Mouse (Mus musculus) 416B (cell line): ENCODE measurements around the gene Dok4.

Experiments
- DNase-seq: peaks from one replicate; pipeline ENCODE4 v3.0.0; 2011; ENCODE audit warnings: low read depth

The Dok4 gene

DNA sequence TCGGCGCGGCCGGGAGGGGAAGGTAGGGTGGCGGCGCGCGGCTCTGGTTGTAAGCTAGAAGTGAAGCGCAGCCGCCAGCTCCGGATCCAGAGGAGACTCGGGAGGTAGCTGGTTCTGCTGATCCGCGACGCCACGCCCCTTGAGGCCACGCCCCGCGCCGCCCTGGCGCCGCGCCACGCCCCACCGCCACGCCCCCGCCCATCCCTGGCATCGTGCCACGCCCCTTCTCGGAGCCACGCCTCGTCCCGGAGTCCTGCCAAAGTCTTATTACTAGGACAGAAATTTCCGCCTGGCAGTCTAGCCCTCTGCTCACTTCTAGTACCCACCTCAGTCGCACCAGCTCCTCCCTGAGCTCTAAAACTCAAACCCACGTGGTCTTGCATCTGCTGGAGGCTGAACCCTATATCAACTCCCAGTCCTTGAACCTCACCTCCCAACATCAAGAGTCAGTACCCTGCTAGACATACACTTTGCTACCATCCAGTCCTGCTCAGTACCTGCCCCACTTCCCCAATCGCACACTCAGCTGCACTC is at the start of gene Dok4:
Gene Dok4, minus strand, starts transcription at position 134 of the 534 bp plus-strand sequence.
- peak; percentile 87 for DNase-seq

DNA sequence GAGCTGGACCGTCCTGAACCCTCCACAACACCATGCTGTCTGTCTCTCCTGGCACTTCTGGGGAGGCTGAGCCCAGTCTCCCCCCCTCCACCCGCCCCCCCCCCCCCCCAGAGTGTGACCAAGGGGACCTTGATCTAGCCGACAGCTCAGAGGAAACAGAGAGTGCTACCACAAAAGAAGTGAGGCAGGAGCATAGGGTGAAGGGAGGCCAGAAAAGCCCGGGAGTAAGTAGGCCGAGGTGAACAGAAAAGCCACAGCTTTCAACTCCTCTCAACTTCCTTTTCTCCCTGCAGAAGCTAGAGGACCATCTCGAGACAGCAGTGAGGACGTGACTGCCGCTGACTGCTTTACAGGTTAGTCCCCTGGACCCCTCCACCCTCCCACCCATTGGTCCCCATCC is 47.3 kb upstream of the Dok4 start, which contains the start of gene Adgrg5:
Gene Adgrg5, plus strand, starts transcription at position 290 of the 400 bp plus-strand sequence.
- peak; percentile 59 for DNase-seq

DNA sequence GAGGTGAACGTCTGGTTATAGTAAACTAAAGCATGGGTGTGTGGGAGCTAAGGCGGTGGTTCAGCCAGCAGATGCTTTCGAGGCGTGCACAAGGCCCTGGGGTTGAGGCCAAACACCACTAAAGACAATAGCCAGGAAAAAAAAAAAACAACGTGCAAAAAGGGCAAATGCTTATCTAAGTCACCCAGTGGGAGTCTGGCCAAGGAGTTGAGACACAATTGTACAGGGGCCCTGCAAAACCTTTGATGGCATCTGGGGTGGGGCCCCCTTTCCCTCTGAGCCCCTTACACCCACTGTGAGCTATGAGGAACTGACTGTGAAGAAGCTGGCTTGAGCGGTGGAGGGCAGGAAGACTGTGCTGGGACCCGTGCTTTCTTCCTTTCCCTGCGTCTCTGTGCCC is 46.5 kb upstream of the Dok4 start:
- no peak for DNase-seq

DNA sequence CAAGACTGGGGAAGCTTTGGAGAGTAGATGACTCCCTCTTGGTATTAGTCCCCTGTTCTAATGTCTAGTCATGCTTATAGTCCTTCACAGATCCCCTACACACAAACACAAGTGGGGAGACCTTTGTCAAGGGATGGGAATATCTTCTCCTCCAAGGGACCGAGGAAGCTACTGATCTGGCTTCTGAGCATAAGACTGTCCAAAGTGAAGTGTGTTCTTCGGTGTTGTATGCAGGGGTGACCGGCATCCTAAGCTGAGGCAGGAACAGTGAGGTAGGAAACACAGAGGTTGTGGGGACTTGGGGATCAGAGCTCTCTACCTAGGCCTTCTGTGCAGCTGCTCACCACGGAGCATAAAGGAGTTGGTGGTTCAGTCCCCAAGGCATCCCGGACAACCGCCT is 46.0 kb upstream of the Dok4 start:
- DNase-seq, result no peak

DNA sequence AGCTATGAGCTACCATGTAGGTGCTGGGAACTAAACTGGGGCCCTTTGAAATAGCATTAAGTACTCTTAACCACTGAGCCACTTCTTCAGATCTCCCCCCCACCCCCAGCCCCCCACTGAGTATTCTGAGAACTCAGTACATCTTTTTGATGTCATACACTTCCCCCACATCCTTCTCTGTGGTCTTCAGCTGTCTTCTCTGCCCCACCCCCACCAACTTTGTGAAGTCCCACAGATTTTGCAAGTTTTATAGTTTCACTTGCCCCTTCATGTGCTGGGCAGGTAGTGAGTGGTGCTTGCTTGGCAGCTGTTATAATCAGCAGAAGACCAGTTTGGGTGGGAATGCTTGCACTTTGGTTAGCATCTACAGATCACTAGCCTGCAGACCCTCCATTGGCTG is 43.1 kb upstream of the Dok4 start:
- DNase-seq, result no peak

DNA sequence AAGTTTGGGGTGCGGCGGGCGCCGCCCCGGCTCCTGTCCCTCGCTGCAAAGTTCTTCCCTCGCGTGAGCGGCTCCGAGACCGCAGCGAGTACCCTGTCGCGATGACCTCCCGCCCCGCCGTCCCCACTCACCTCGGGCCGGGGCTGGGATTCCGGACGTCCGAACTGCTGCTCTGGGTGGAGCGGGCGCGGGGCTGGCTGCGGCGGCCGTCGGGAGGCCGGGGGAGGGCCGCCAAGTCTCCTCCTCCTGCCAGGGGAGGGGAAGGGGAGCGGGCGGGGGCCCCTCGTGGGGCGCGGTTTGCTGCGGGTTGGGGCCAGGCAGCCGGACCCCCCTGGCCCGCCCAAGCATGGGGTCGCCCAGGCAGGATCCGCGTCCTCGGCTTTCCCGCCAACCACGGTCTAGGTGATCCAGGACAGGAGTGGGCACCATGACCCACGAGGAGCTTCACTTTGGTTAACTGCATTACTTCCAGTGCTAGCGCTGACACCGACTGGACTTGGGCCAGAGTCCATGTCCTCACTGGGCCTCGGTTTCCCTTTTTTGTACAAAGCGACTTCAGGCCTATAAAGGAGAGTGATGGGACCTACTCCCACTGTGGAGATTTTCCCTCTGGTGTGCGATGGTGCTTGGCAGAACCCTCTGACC is 41.8 kb upstream of the Dok4 start, which contains the start of gene Ccdc102a:
Gene Ccdc102a, minus strand, starts transcription at position 248 of the 645 bp plus-strand sequence.
- no peak for DNase-seq

DNA sequence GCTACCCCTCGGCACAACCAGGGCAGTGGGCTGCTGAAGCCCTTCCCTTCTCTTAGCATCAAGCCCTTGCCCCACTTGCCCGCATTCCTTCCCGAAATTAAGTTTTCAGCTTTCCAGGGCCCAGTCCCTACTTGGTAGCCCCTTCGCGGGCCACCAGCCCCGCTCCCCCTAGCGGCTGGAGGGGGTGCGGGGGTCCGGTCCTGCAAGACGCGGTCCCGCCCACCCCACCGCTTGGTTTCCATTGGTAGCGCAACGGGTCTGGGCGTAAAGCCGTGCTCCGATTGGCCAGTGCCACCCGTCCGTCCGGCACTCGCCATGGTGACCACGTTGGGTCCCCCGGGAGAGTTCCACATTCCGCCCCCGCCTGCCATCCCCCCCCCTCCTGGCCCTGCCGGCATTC is 41.2 kb upstream of the Dok4 start:
- peak; percentile 80 for DNase-seq

DNA sequence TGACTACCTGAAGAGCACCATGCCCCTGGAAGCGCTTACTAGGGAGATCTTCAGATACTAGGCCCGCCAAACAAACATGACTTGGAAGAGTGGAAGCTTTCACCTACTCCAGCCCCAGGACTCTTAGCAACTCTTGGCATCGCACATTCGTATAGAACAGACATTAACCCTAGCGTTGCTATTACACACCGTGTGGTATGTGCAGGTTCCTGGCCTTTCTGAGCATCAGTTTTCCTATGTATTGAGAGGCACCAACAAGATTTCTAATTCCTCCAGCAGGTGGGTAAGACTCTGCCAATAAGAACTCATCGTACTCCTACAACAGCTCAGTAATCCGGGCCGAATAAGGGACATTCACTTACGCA is 40.8 kb upstream of the Dok4 start:
- no peak for DNase-seq

DNA sequence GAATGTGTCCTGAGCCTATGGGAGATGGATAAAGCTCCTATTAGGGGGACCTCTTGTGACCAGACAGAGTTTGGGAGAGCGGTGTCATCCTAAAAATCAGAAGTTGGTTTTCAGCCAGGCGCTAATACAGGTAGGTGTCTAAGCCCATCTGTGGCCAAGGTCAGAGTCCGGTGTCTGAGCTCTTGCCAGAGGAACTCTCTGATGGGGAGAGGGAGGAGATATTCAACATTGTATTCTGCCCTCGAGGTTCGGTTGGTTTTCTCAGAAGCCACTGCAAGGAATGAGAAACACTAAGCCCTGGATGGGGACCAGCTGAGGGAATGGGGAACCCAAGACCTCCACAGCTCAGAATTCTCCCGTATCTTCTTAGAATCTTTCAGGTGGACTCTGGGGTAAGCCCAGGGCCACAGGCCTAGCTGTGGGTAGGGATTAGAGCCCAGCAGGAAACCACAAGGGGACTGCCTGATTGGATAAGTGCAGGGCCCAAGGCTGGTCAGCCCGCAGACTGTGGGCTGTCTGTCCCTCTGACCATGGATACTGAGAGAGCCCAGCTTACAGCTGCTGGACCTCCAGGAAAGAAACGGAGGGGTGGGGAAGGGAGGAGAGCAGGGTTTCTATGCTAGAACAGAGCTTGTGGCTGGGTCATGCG is 40.3 kb upstream of the Dok4 start:
- peak; percentile 86 for DNase-seq

DNA sequence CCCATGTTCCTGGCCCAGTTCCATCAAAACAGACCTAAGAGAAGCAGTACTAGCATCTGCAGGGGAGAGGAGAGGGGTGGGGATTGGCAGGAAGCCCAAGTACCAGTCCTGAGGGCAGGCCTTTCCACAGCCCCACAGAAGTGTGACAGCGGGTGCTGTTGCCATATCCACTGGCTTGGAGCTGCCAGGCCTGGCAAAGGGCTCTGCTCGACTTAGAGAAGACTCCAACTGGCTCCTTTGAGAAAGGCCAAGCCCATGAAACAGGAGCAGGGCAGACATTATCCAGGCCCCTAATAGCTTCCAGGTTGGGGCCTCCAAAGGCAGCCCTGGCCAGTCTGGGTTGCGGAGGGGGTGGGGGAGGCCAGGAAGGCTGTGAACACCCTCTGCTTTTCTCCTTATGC is 38.6 kb upstream of the Dok4 start:
- DNase-seq, result peak; percentile 61

DNA sequence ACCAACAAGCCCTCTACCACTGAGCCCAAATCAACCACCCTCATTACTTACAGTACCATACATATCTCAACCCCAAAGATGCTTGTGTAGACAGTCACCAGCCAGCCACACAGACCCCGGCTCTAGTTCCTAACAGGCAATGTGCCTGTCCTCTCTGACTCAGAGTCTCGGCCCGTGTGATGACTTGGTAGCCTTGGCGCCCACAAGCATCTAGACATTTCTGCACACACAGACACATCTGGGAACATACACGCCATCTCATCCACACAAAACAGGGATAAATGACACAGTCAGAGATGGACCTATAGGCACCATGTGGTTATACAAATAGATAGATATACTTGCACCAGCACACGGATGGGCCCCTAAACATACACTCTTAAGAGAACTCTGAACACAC is 38.1 kb upstream of the Dok4 start:
- DNase-seq, result no peak

DNA sequence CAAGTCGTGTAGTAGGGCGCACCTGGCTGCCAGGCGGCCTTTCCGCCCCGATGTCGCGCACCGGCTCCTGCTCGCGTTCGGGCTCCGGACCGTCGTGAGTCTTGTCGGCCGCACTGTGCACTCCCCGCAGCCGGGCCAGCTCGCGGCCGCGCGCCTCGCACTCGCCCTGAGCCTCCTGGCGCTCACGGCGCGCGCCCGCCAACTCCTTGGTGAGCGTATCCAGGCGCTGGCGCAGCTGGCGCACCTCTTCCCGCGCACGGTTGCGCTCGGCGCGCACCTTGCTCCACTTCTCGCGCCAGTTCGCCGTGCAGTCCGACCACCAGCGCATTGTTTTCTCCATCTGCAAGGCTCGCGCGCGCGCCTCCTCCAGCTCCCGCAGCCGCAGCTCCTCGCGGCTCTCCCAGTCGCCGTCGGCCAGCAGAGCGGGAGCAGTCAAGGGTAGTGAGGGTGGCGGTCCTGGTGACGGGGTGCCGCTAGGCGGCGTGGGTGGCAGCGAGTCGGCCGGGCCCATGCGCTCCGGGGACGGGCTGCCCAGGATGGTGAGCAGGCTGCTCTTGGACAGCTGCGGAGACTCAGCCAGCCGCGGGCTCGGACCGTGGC is 37.0 kb upstream of the Dok4 start:
- DNase-seq, result no peak

DNA sequence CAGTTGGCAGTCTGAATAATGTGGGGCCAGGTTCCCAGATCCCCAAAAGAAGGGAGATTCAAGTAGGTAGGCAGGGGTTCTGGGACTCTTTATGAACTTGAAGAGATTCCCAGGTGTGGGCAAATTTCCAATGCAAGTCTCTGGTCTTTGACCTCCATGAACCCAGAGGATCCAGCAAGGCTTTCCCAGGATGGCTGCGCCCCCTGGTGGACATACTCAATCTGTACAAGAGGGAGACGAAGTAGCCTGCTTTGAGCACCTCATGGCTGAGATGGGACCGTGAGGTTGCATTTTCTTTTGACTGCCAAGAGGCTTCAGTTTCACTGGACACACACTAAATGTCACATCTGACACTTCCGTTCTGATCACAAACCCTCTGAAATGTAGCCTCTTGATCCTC is 32.7 kb upstream of the Dok4 start:
- peak; percentile 86 for DNase-seq

DNA sequence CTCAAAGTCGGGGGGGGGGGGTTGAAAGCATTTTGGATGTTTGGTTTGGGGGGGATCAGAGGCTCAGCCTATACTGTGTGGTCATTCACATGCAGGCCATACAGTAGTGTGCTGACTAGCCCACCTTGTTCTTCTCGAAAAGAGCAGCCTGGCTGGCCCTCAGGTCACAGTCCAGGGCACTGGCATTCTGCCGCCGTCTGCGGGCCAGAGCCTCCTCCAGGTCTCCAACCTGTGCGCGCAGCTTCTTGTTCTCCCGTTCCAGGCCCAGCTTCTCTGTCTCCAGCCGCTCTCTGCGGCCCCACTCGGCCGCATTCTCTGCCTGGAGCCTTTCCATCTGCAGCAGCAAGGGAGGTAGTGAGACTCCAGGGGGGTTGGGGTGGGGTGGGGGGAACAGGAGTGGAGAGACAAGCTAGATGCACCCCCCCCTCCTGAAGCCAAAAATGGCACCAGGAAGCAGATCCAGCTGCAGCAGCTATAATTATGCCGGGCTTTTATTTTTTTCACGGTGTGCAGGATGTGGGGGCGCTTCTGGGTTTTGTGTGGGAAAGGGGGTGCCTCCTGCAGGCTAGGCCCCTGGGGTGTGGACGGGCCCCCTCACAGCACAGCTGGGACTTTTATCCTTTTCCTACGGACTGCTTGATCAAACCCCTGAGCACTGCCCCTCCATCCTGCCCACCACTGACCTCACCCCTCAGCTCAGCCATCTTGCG is 31.6 kb upstream of the Dok4 start:
- DNase-seq, result no peak

DNA sequence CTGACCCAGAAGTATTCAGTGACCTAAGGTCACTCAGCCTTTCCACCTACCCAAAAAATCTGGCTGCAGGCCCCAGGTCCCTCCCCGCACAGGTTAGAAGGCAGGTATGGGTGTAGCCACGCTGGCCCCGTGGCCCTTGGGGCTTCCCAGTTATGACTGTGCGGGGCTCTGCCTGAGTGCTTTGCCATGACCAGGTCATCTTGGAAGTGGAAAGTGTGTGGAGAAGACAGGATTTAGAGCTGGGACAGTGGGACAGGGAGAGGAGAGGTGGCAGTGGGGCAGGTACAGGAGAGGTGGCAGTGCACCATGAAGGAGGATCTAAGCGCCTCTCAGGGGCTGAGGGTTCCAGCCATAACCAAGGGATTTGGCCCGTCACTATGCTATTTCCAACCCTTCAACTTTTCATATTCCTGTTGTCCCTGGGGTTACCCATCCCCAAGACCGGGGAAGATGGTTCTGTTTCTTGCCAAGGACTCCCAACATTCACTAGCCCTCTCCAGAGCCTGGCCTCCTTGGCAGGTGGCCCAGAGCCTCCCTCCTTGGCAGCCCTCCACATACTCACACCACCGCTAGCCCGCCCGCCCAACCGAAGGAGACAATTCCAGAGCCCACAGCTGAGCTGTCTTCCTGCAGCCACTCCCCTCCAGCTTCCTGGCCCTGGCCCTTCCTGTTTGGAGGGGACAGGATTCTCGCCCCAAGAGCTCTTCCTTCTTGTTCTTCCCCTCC is 28.5 kb upstream of the Dok4 start:
- DNase-seq, result peak; percentile 68

DNA sequence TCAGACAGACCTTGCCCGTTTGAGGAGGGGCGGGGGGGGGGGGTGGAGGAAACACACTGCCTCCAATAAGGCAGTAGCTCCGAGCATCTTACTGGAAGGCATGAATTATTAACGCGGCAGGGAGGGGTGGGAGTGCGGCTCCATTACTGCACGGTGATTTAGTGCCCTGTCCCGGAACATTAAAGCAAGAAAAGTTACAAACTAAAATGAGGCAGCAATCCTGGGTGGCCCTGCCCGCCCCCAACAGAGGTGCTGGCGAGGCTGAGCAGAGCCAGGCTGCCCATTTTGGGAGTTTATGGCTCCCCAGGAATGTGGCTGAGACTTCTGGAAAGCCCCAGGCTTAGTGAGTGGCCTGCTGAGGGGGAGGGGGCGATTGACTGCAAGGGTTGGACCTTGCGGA is 27.6 kb upstream of the Dok4 start:
- DNase-seq, result no peak

DNA sequence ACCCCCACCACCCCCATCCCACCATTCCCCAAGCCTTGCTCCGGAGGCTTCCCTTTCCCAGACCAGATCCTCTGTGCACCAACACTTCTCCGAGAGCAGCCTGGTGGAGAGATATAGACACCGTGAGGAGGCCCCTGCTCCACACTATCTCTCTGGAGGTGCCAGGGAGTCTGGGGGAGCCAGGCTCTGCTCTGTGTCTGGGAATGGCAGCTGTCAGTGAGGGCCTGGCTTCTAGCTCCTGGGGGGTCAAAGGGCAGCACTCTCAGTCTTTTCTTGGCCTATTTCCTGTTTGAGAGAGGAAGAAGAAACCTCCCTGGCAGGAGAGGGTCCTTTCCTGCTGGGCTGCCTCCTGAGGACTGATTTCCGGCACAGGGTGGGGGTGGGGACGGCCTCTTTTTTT is 24.9 kb upstream of the Dok4 start:
- no peak for DNase-seq

DNA sequence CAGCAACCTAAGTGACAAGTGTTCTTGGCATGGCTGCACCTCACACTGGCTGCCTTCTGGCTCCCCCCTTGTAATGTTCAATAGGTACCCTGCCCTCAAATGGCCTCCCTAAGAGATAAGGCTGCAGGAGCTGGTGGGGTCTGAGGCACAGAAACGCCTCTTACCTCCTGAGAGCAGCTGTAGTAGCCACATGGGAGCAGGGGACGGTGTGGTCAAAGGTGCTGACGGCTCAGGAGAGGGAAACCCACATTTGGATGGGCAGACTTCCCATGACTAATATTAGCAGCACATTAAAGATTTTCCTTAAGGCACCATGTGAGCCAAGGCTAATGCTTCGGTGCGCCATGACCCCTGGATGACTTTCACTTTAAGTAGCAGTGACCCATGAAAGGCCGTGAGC is 24.5 kb upstream of the Dok4 start:
- no peak for DNase-seq

DNA sequence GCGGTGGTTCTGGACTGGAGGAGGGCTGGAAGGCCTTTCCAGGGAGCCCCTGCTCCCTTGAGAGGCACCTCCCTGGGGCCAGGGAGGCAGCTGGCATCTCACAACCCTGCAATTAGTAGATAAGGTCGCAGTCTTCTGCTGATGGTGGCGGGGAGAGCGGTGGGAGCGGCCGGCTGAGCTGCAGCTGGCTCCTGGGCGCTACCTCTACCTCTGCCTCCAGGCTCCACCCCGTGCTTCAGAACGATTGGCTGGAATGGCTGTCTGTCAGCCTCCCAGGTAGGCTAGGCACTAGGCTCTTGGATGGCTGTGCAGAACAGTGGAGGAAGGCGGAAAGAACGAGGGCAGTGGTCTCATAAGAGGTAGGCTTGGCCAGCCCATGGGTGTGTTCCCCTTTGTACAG is 23.1 kb upstream of the Dok4 start:
- no peak for DNase-seq

DNA sequence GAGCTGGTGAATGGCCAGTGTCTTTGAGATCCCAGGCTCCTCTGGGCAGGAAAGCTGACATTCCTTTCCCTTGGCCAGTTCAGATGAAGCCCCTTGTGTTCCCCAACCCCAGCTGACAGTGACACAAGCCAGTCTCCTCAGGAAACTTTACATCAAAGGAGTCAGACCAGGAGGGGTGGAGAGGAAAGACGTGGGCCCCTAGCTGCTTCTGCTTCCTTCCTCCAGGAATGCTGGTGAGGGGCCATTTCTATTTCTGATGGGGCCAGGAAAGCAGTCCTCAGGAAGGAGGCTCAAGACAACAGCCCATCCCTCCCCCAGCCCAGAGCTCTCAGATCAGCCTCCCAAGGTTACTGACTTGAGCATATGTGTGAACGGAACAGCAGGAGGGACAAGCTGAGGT is 16.8 kb upstream of the Dok4 start:
- DNase-seq, result no peak

DNA sequence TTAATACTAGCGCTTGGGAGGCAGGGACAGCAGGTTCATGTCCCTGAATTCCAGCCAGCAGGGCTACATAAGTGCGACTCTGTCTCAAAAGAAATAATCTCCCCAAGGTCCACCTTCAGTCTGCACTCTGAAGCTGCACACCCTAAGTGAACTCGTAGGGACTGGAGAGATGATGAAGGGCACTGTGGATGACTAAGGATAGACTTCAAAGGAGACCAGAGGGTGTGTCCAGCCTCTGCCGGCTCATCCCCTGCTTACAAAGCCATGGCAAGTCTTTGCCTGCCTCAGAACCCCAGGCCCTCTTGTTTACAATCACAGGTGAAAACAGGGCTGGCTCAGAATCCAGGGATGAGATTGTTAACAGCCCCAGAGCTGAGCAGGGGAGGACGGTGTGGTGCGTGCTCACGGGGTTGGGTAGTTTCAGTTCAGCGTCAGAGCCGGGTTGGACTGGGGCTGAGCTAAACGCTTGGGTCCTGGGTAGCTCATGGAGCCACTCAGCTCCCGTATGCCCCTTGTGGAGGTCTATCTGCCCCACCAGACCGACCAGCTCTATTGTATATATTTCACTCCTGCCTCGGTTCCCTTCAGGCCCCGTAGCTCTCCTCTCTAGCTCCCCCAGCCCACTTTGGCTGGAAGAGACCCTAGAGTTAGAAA is 12.4 kb upstream of the Dok4 start:
- DNase-seq, result no peak

DNA sequence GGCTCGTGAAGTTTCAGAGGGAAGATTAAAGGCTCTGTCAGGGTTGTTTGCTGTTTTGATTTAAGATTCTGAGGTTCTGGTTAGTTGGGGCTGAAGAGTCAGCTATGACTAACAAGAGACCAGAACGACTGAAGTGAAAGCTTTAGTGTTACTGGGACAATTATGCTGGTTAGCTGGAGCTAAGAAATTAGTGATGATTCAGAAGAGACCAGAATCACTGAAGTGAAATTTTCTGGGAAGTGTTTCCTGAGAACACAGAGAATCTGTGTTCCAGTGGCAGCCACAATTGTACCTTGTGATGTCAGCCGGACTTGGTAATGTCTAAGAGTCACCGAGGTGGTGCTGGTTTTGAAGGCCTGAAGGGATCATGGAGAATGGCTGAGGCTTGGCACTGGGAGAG is 4.6 kb upstream of the Dok4 start:
- DNase-seq, result no peak
